Mouse (Mus musculus): ENCODE data around the gene Srgap3. TPM values are rescaled to one million over a fixed set of nuclear protein-coding genes. Genes with fewer than 3 reads are reported as not detected.

Gene Srgap3
- polyA plus RNA-seq, 1 experiment from 2014 or later: 68.2 TPM

GRCm38 (mm10) chr6:112925234-112925975, 21.7 kb downstream of the Srgap3 start:
- H3K4me1 ChIP-seq (ENCODE audit: control insufficient read depth, insufficient read depth, low read length): peaks cover 33% of the 10 kb centered on the region
- H3K4me3 ChIP-seq (ENCODE audit: low read depth, low read length): no peak overlapping the region
- no peaks in the 10 kb centered on the region for H3K9me3 ChIP-seq (ENCODE audit: control insufficient read depth, low read length)
- no peak overlapping the region for H3K9ac ChIP-seq (replicated peaks; ENCODE audit: low read depth, low read length)
- no peak overlapping the region for H3K4me2 ChIP-seq (ENCODE audit: low read depth, low read length)
- peak overlapping the region; percentile 40; the same call in 1 of the 2 replicates for H3K27ac ChIP-seq (ENCODE audit: low read depth, low read length)
- ATAC-seq (ENCODE audit: low read depth): no peak
- H3K36me3 ChIP-seq (ENCODE audit: control insufficient read depth, insufficient read depth, low read length): no peaks in the 10 kb centered on the region
- no peaks in the 10 kb centered on the region for H3K27me3 ChIP-seq (ENCODE audit: control insufficient read depth, insufficient read depth, low read length)
- 64% methylated on average over 11 of the region's 11 CpGs for WGBS

GRCm38 (mm10) chr6:112924606-112925141, 22.4 kb downstream of the Srgap3 start:
- H3K4me3 ChIP-seq (ENCODE audit: low read depth, low read length): no peak overlapping the region
- 0 out of 2 replicates have a peak overlapping the region, but pooled peaks have one; percentile 40 for H3K27ac ChIP-seq (ENCODE audit: low read depth, low read length)
- H3K9me3 ChIP-seq (ENCODE audit: control insufficient read depth, low read length): no peaks in the 10 kb centered on the region
- no peak for ATAC-seq (ENCODE audit: low read depth)
- H3K36me3 ChIP-seq (ENCODE audit: control insufficient read depth, insufficient read depth, low read length): no peaks in the 10 kb centered on the region
- H3K9ac ChIP-seq (replicated peaks; ENCODE audit: low read depth, low read length): no peak overlapping the region
- H3K4me1 ChIP-seq (ENCODE audit: control insufficient read depth, insufficient read depth, low read length): peaks cover 26% of the 10 kb centered on the region; the same call in 1 of the 2 replicates
- H3K4me2 ChIP-seq (ENCODE audit: low read depth, low read length): no peak overlapping the region
- 75% methylated on average over 13 of the region's 13 CpGs for WGBS
- no peaks in the 10 kb centered on the region for H3K27me3 ChIP-seq (ENCODE audit: control insufficient read depth, insufficient read depth, low read length)

- no peak for ATAC-seq (ENCODE audit: low read depth)
- WGBS: 62% methylated on average over 8 of the region's 8 CpGs
- Histone ChIP-seq H3K4me1 (ENCODE audit: control insufficient read depth, insufficient read depth, low read length) (peaks cover 12% of the 10 kb centered on the region; the same call in 1 of the 2 replicates), H3K4me2 (ENCODE audit: low read depth, low read length) (no peak overlapping the region), H3K27me3 (ENCODE audit: control insufficient read depth, insufficient read depth, low read length) (no peaks in the 10 kb centered on the region), H3K36me3 (ENCODE audit: control insufficient read depth, insufficient read depth, low read length) (no peaks in the 10 kb centered on the region), H3K9me3 (ENCODE audit: control insufficient read depth, low read length) (no peaks in the 10 kb centered on the region), H3K9ac (replicated peaks; ENCODE audit: low read depth, low read length) (no peak overlapping the region), H3K27ac (ENCODE audit: low read depth, low read length) (no peak overlapping the region), H3K4me3 (ENCODE audit: low read depth, low read length) (no peak overlapping the region)
These were observed 26.4 kb downstream of the Srgap3 start for GRCm38 (mm10) chr6:112920619-112921195.

DNA sequence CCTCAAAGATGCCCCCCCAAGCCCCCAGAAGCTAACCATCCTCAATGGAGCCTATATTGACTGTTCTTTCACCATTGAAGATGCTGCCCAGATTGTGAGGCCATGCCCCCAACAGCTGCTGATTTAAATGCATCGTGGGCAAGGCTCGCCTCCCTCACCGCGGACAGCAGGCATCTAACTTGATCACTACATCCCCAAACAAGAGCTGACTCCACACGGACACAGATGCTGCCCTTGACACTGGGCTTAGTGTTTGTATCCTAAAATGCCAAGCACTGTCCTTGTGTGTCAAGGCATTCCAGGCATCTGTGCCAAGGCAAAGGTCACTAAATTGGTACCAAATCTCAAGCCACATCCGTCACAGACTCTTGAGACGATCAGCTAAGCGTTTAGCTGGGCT, 29.3 kb downstream of the Srgap3 start:
- no peak for ATAC-seq (ENCODE audit: low read depth)
- H3K4me3 ChIP-seq (ENCODE audit: low read depth, low read length): no peak overlapping the region
- no peaks in the 10 kb centered on the region for H3K27me3 ChIP-seq (ENCODE audit: control insufficient read depth, insufficient read depth, low read length)
- no peak overlapping the region for H3K9ac ChIP-seq (replicated peaks; ENCODE audit: low read depth, low read length)
- H3K9me3 ChIP-seq (ENCODE audit: control insufficient read depth, low read length): no peaks in the 10 kb centered on the region
- H3K4me2 ChIP-seq (ENCODE audit: low read depth, low read length): no peak overlapping the region
- no peaks in the 10 kb centered on the region for H3K36me3 ChIP-seq (ENCODE audit: control insufficient read depth, insufficient read depth, low read length)
- H3K27ac ChIP-seq (ENCODE audit: low read depth, low read length): no peak overlapping the region
- 0 out of 2 replicates have a peak, but pooled peaks cover 2% of the 10 kb centered on the region for H3K4me1 ChIP-seq (ENCODE audit: control insufficient read depth, insufficient read depth, low read length)
- WGBS: 79% methylated on average over 8 of the region's 8 CpGs

DNA sequence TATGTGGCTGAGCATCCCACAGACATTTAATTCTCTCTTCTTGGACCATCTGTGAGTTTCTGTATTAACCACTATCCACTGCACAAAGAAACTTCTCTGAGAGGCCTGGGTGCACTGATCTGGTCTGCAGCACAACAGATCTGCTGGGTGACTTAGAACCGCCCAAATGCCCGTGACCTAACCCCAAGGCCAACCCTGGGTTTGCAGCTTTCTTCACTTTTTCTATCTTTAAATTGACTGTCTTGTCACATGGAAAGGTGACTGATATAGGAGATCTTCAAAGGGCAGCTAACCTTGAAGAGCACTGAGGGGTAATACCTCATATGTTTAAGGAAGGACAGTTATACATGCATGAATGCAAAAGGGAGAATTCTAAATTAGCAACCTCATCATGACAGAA, 30.8 kb downstream of the Srgap3 start:
- Histone ChIP-seq H3K4me2 (ENCODE audit: low read depth, low read length) (no peak overlapping the region), H3K36me3 (ENCODE audit: control insufficient read depth, insufficient read depth, low read length) (no peaks in the 10 kb centered on the region), H3K9me3 (ENCODE audit: control insufficient read depth, low read length) (no peaks in the 10 kb centered on the region), H3K27ac (ENCODE audit: low read depth, low read length) (no peak overlapping the region), H3K9ac (replicated peaks; ENCODE audit: low read depth, low read length) (no peak overlapping the region), H3K27me3 (ENCODE audit: control insufficient read depth, insufficient read depth, low read length) (no peaks in the 10 kb centered on the region), H3K4me1 (ENCODE audit: control insufficient read depth, insufficient read depth, low read length) (0 out of 2 replicates have a peak, but pooled peaks cover 2% of the 10 kb centered on the region), H3K4me3 (ENCODE audit: low read depth, low read length) (no peak overlapping the region)
- ATAC-seq (ENCODE audit: low read depth): no peak
- WGBS: 95% methylated on average over 2 of the region's 2 CpGs

DNA sequence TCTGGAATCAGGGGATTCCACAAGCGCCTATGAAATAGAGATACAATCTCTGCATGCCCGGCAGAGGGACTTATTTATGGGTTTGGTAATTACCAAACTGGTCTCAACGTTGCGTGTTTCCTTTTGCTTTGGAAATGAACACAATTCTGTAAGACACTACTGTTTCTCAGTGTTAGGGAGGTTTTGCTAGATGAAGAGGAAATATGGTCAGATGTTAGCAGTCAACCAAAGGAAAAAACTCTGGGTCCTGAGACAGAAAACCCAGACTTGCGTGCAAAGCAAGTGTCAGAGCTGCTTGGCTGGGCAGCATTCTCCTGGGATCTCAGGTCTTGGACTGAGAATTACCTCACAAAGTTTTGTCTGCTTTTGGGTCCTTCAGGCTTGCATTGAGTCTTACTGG, 34.5 kb downstream of the Srgap3 start:
- Histone ChIP-seq H3K9me3 (ENCODE audit: control insufficient read depth, low read length) (no peaks in the 10 kb centered on the region), H3K4me1 (ENCODE audit: control insufficient read depth, insufficient read depth, low read length) (no peaks in the 10 kb centered on the region; the same call in 1 of the 2 replicates), H3K27me3 (ENCODE audit: control insufficient read depth, insufficient read depth, low read length) (no peaks in the 10 kb centered on the region), H3K4me3 (ENCODE audit: low read depth, low read length) (no peak overlapping the region), H3K9ac (replicated peaks; ENCODE audit: low read depth, low read length) (no peak overlapping the region), H3K36me3 (ENCODE audit: control insufficient read depth, insufficient read depth, low read length) (no peaks in the 10 kb centered on the region), H3K4me2 (ENCODE audit: low read depth, low read length) (no peak overlapping the region), H3K27ac (ENCODE audit: low read depth, low read length) (no peak overlapping the region)
- WGBS: 74% methylated on average over 5 of the region's 5 CpGs
- ATAC-seq (ENCODE audit: low read depth): no peak

GRCm38 (mm10) chr6:112909711-112910110, 37.4 kb downstream of the Srgap3 start:
- no peak for ATAC-seq (ENCODE audit: low read depth)
- Histone ChIP-seq H3K9me3 (ENCODE audit: control insufficient read depth, low read length) (no peaks in the 10 kb centered on the region), H3K9ac (replicated peaks; ENCODE audit: low read depth, low read length) (no peak overlapping the region), H3K27ac (ENCODE audit: low read depth, low read length) (no peak overlapping the region), H3K4me3 (ENCODE audit: low read depth, low read length) (no peak overlapping the region), H3K4me1 (ENCODE audit: control insufficient read depth, insufficient read depth, low read length) (no peaks in the 10 kb centered on the region; the same call in 1 of the 2 replicates), H3K36me3 (ENCODE audit: control insufficient read depth, insufficient read depth, low read length) (no peaks in the 10 kb centered on the region), H3K4me2 (ENCODE audit: low read depth, low read length) (no peak overlapping the region), H3K27me3 (ENCODE audit: control insufficient read depth, insufficient read depth, low read length) (no peaks in the 10 kb centered on the region)
- WGBS: 74% methylated on average over 2 of the region's 2 CpGs

DNA sequence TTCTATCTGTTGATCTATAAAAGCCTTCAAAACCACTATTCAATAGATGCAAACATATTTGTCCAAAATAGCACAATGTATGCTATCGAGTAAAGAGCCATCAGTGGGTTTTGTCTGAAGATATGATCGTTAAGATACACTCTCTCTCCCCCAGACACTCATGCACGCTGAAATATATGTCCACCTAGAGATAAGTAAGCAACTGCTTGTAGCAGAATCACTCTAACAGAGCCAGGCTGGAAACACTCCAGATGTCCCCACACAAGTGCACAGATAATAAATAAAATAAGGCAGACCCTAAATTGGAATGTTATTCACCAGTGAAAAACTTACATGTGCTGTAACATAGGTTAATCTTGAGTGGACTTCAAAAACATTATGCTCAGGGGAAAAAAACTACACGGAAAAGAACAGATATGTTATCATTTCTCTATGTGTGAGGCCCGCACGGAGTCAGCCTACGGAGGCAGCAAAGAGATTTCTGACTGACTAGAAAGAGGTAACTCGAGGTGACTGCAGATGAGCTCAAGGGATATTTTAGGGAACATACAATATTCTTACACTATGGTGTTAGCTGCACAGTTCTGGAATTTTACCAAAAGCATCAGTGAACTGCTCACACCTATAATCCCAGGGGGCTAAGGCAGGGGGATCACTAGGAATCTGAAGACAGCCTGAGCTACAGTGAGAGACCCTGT, 39.0 kb downstream of the Srgap3 start:
- Histone ChIP-seq H3K4me1 (ENCODE audit: control insufficient read depth, insufficient read depth, low read length) (peaks cover 11% of the 10 kb centered on the region), H3K9me3 (ENCODE audit: control insufficient read depth, low read length) (no peaks in the 10 kb centered on the region), H3K9ac (replicated peaks; ENCODE audit: low read depth, low read length) (no peak overlapping the region), H3K27me3 (ENCODE audit: control insufficient read depth, insufficient read depth, low read length) (no peaks in the 10 kb centered on the region), H3K36me3 (ENCODE audit: control insufficient read depth, insufficient read depth, low read length) (no peaks in the 10 kb centered on the region), H3K27ac (ENCODE audit: low read depth, low read length) (no peak overlapping the region), H3K4me2 (ENCODE audit: low read depth, low read length) (no peak overlapping the region), H3K4me3 (ENCODE audit: low read depth, low read length) (no peak overlapping the region)
- WGBS: 77% methylated on average over 8 of the region's 8 CpGs
- no peak for ATAC-seq (ENCODE audit: low read depth)
